Mouse (Mus musculus): ENCODE results near the gene Emid1.

DNA sequence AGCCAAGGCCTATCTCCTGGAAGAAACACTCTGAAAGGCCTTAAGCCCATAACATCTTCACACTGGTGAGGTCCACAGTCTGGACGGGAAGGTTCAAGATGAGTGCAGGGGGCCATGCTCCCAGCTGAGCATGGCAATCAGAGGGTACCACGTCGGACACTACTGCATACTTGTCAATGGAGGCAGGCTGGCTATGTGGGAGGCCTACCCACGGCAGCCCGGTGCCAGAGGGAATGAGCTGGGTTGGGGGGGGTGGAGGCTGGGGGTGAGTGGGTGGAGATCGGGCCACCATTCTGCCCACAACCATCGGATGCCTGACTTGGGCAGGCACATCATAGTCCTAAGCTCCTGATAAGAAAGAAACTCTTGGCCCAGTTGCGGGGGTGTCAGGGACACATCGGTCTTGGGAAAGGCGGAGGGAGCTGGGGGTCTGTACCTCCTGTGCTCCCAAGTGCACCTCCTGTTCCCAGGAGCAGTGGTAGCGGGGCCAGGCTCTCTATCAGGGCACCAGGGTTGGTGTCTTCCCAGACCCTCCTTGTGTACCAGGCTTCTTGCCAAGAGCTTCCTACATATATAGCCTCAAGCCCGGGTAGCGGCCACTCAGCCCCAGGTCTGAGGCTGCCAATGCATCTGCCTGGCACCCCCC lies 89.1 kb downstream of the Emid1 start:
- no peak for TF ChIP-seq CTCF (IDR thresholded peaks at IDR 0.05; ENCODE audit: low read depth)
- no peak for TF ChIP-seq EP300 (optimal IDR thresholded peaks at IDR 0.05)
